Mouse (Mus musculus) heart, adult 2 months (tissue): ENCODE data around the gene Nbea.

Source experiments
- CTCF ChIP-seq: fragments of 200-600 bp; IDR thresholded peaks from 2 replicates; pipeline ENCODE4 v1.8.1; 2022; ENCODE audit warnings: antibody characterized with exemption, mild to moderate bottlenecking, moderate library complexity
- EP300 ChIP-seq: fragments of 200-500 bp; IDR thresholded peaks from 2 replicates; pipeline ENCODE4 v1.6.1; 2011; ENCODE audit warnings: low read depth, low read length, control low read depth; ENCODE audit not compliant: insufficient read depth
- POLR2A ChIP-seq: fragments of 200-500 bp; IDR thresholded peaks from 2 replicates; pipeline ENCODE4 v1.6.1; 2011; ENCODE audit warnings: mild to moderate bottlenecking, low read depth, low read length, control low read depth; ENCODE audit not compliant: insufficient read depth

DNA sequence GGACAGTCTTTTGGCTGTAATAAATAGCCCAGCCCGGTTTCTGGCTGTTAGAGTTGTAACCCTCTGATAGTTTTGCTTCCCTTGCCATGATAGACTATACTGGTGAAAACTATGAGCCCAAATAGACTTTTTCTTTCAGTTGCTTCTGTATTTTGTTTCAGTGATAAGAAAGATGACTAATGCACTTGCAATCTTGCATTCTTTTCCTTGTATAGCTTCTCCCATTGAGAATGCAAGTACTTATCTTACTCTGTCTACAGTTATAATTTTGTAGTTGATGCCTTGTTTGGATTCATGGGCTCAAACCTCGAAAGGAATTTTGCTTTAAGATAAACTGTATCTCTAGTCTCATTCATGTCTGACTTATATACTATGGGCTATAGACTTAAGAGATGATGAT lies 32.5 kb upstream of the Nbea start:
- TF ChIP-seq CTCF: no peak
- TF ChIP-seq EP300: no peak
- TF ChIP-seq POLR2A: no peak
